Mouse (Mus musculus): ENCODE data around the gene Noa1.

GRCm38 (mm10) chr5:77314206-77314605 lies 4.3 kb upstream of the Noa1 start:
- TF ChIP-seq POLR2A (IDR thresholded peaks at IDR 0.05; ENCODE audit: insufficient read length, low read depth): no peak
- TF ChIP-seq REST (IDR thresholded peaks at IDR 0.05; ENCODE audit: insufficient read depth, insufficient read length): no peak
- TF ChIP-seq POLR2AphosphoS2 (IDR thresholded peaks at IDR 0.05; ENCODE audit: insufficient read length, low read depth): no peak
- no peak for TF ChIP-seq SRF (IDR thresholded peaks at IDR 0.05; ENCODE audit: control insufficient read depth, insufficient read length, low read depth)
- TF ChIP-seq MAX (IDR thresholded peaks at IDR 0.05; ENCODE audit: low read depth): no peak
- no peak for TF ChIP-seq CEBPB (IDR thresholded peaks at IDR 0.05; ENCODE audit: insufficient read depth, poor library complexity, severe bottlenecking)
- TF ChIP-seq USF1 (IDR thresholded peaks at IDR 0.05; ENCODE audit: low read depth): no peak
- no peak for TF ChIP-seq MYOD1 (IDR thresholded peaks at IDR 0.05; ENCODE audit: control insufficient read depth in 1 of 3, insufficient read length in 2 of 3, low read depth in 2 of 3)
- TF ChIP-seq MYOG (IDR thresholded peaks at IDR 0.05; ENCODE audit: control insufficient read depth in 1 of 3, insufficient read depth in 1 of 3, insufficient read length in 2 of 3, low read depth in 2 of 3): no peak
- TF ChIP-seq TCF3 (IDR thresholded peaks at IDR 0.05; ENCODE audit: insufficient read length, low read depth): no peak
- no peak for TF ChIP-seq E2F4 (IDR thresholded peaks at IDR 0.05; ENCODE audit: insufficient read depth)
- no peak for TF ChIP-seq TCF12 (IDR thresholded peaks at IDR 0.05; ENCODE audit: insufficient read depth, poor library complexity, severe bottlenecking)

Data from myocyte (in vitro differentiated cells).